Mouse (Mus musculus) hindbrain, embryonic 15.5 days (tissue): ENCODE measurements around the gene Gm45785. TPM values are rescaled to one million over a fixed set of nuclear protein-coding genes. Genes with fewer than 3 reads are reported as not detected.

Experiments
- ATAC-seq: fragments of 200-750 bp; cut with Nextera tagmentation; 2 replicates; pipeline ENCODE4 v1.8.0; 2017; ENCODE audit warnings: low read depth, moderate number of reproducible peaks, moderate TSS enrichment; ENCODE audit not compliant: low FRiP score
- H3K27ac ChIP-seq: fragments of 300-500 bp; sonication (generic); replicated peaks from 2 replicates; pipeline ENCODE4 v1.5.1; 2015; ENCODE audit warnings: mild to moderate bottlenecking, inconsistent platforms
- H3K27me3 ChIP-seq: fragments of 300-500 bp; sonication (generic); 2 replicates; pipeline ENCODE4 v1.6.1; 2015; ENCODE audit warnings: control low read depth, inconsistent platforms
- H3K36me3 ChIP-seq: fragments of 300-500 bp; sonication (generic); 2 replicates; pipeline ENCODE4 v1.6.1; 2015; ENCODE audit warnings: control low read depth, inconsistent platforms
- H3K4me1 ChIP-seq: fragments of 300-500 bp; sonication (generic); replicated peaks from 2 replicates; pipeline ENCODE4 v1.6.1; 2015; ENCODE audit warnings: control low read depth, inconsistent platforms
- H3K4me2 ChIP-seq: fragments of 300-500 bp; sonication (generic); 2 replicates; pipeline ENCODE4 v1.6.1; 2015; ENCODE audit warnings: moderate library complexity, mild to moderate bottlenecking, inconsistent platforms
- H3K4me3 ChIP-seq: fragments of 300-500 bp; sonication (generic); 2 replicates; pipeline ENCODE4 v1.5.1; 2015; ENCODE audit warnings: mild to moderate bottlenecking, inconsistent platforms
- H3K9ac ChIP-seq: fragments of 300-500 bp; sonication (generic); 2 replicates; pipeline ENCODE4 v1.6.1; 2015; ENCODE audit warnings: inconsistent platforms
- H3K9me3 ChIP-seq: fragments of 300-500 bp; sonication (generic); 2 replicates; pipeline ENCODE4 v1.6.1; 2016; ENCODE audit warnings: control low read depth, inconsistent platforms
- WGBS: fragments of 180-500 bp; shearing (Covaris S2); methylation state at CpG from one replicate; pipeline ENCODE4 v1.1.7; 2015; 5-methylcytosine and 5-hydroxymethylcytosine counted together
- polyA plus RNA-seq: library from polyadenylated mRNA; unstranded; fragments of >200 nt; fragmentation: Nextera tagmentation; extraction: Ambion mirVana; gene quantifications from 2 replicates; pipeline ENCODE4 v1.2.1, GENCODE M21; 2015

Gene Gm45785
- polyA plus RNA-seq, 1 experiment from 2014 or later: not detected

DNA sequence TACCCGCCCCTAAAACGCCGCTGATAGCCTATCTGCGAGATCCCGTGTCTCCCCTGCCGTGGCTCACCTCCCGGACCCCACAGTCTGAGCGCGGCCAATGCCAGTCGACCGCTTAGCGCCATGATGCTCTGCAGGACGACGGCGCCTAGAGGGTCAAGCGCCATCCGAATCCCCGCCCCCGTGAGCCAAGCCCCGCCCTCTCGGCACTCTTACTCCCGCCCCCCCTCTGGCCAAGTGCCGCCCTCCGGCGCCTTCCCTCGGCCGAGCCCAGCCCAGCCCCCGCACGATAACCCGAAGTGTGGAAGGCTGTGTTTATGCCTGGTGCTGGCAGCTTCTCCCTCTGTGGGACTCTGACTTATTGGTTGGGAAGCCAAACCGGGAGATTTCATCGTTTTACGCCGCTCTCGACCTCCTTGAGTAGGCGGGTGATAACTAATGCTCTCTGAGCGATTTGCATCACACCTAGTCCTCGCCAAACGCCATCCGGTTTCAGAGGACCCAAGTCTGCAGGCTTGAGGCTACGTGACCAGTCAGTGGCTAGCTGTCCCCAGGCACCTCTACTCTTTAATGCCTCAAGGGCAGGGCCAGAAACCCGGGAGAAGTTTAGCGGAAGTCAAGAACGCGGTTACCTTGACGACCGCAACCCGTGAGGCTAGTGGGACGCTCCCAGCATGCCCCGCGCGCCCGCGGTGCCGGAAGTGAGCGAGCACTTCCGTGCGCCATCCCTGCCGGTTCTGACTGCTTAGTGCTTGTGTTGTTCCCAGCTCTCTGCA lies 25.8 kb upstream of the Gm45785 start, which contains the start of the genes Psmd13 and Sirt3:
Psmd13 (plus strand) TSS at position 273 of the 773 bp plus-strand sequence.
Sirt3 (minus strand) TSS at position 614 of the 773 bp plus-strand sequence.
- Histone ChIP-seq H3K4me2 (peak within 1 kb of the TSS; percentile 61), H3K27me3 (no peaks in the 10 kb centered on the region), H3K4me3 (peak within 1 kb of the TSS; percentile 62), H3K4me1 (peaks cover 19% of the 10 kb centered on the region), H3K9ac (peak within 1 kb of the TSS; percentile 69), H3K36me3 (peaks cover 9% of the 10 kb centered on the region; the same call in 1 of the 2 replicates), H3K9me3 (no peaks in the 10 kb centered on the region), H3K27ac (peak within 1 kb of the TSS; percentile 86)
- WGBS: under 1% methylated on average over 59 of the region's 59 CpGs
- ATAC-seq: peak; percentile 95

DNA sequence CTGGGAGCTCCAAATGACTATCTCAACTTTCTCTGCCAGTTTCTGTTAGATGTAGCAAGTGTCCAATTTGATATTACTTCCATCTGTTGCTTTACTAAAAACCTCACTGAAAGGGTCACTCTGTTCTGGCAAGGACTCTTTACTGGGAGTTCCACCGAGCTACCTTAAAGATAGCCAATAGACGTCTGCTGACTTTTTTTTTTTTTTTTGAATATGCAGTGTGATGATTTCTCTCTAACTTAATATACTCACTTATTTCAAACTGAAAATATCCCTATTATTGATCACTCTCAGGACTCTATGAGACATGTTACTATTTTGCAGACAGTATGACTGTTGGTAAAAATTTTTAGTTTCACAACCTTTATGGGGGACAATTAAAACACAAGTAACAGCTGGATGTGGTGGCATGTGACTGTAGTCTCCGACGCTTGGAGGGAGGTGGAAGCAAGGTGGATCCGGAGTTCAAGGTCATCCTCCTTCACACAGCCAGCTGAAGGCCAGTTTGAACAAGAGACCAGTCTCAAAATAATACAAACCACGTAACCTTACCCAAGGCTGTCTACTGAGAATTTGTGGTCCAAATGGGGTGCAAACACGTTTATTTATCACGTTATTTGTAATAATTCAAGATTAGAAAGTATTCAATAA lies 24.9 kb upstream of the Gm45785 start:
- Histone ChIP-seq H3K9ac (peak overlapping the region; percentile 65), H3K9me3 (no peaks in the 10 kb centered on the region), H3K4me1 (peaks cover 19% of the 10 kb centered on the region), H3K4me2 (peak overlapping the region; percentile 61), H3K36me3 (peaks cover 2% of the 10 kb centered on the region; the same call in 1 of the 2 replicates), H3K27me3 (no peaks in the 10 kb centered on the region), H3K4me3 (peak overlapping the region; percentile 62), H3K27ac (peak overlapping the region; percentile 86)
- no peak for ATAC-seq
- 26% methylated on average over 8 of the region's 8 CpGs for WGBS

DNA sequence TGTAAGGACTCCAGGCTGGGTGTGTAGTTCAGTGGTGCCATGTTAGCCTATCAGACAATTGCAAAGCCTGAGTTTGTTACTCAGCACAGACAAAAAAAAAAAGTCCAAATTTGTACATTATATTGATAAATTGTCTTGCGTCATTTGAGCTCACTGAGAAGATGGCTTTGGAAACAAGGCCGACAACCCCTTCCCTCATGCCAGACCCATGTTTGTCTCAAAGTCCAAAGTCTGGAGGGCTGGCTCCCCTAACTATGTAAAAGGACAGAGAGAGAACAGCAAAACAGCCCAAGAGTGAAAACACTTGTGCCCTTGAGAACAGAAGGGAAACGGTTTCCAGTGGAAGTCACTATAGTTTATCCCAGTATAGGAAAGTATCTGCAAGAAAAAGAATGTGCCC lies 24.3 kb upstream of the Gm45785 start:
- Histone ChIP-seq H3K9ac (no peak overlapping the region), H3K36me3 (peaks cover 5% of the 10 kb centered on the region; the same call in 1 of the 2 replicates)
- WGBS: 90% methylated on average over 3 of the region's 3 CpGs

DNA sequence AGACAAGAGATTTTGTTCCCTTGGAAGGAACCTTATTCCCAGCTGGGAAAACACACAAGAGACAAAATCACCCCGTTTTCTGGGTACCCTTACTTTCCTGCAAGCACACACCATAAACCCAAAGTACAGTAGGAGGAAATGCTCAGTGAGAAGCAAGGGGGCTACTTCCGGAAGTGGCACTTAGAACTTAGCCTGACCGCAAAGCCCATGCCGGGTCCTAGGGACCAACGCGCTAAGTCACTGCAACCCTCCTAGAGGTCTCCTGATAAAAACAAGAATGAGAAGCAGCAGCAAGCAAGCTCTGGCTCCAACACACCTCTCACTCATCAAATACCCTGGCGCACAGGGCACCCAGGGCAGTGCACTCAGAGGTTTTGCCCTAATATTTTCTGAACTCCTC lies 23.2 kb upstream of the Gm45785 start:
- ATAC-seq: no peak
- Histone ChIP-seq H3K4me2 (no peak overlapping the region), H3K4me1 (peaks cover 19% of the 10 kb centered on the region), H3K27me3 (no peaks in the 10 kb centered on the region), H3K27ac (no peak overlapping the region), H3K4me3 (no peak overlapping the region), H3K36me3 (peaks cover 5% of the 10 kb centered on the region; the same call in 1 of the 2 replicates), H3K9ac (no peak overlapping the region), H3K9me3 (no peaks in the 10 kb centered on the region)
- 91% methylated on average over 7 of the region's 7 CpGs for WGBS

More for the DNA sequence above, 24.3 kb upstream of the Gm45785 start:
- Histone ChIP-seq H3K9me3 (no peaks in the 10 kb centered on the region), H3K4me2 (peak overlapping the region; percentile 61), H3K4me1 (peaks cover 19% of the 10 kb centered on the region), H3K27ac (no peak overlapping the region), H3K27me3 (no peaks in the 10 kb centered on the region), H3K4me3 (no peak overlapping the region)
- ATAC-seq: no peak

DNA sequence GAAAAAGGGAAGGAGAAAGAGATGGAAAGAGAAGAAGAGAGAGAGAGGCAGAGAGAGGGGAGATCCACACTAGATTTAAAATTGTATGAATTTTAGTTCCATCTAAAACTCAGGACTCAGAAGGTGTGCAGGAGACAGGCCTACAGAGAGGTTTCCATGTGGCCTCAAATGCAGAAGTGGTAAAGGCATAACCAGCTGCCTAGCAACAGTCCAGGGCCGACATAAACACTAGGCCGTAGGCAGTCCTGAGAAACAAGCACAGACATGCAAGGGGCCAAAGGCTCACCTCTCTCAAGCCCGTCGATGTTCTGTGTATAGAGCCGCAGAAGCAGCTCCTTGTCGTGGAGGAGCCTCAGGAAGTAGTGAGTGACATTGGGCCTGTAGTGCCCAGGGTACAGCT lies 21.2 kb upstream of the Gm45785 start:
- peaks cover 5% of the 10 kb centered on the region; the same call in 1 of the 2 replicates for H3K36me3 ChIP-seq
- H3K9ac ChIP-seq: no peak overlapping the region
- WGBS: 92% methylated on average over 6 of the region's 6 CpGs
- H3K9me3 ChIP-seq: no peaks in the 10 kb centered on the region
- no peak for ATAC-seq
- no peak overlapping the region for H3K4me2 ChIP-seq
- H3K4me3 ChIP-seq: no peak overlapping the region
- H3K27me3 ChIP-seq: no peaks in the 10 kb centered on the region
- peaks cover 9% of the 10 kb centered on the region for H3K4me1 ChIP-seq
- no peak overlapping the region for H3K27ac ChIP-seq

DNA sequence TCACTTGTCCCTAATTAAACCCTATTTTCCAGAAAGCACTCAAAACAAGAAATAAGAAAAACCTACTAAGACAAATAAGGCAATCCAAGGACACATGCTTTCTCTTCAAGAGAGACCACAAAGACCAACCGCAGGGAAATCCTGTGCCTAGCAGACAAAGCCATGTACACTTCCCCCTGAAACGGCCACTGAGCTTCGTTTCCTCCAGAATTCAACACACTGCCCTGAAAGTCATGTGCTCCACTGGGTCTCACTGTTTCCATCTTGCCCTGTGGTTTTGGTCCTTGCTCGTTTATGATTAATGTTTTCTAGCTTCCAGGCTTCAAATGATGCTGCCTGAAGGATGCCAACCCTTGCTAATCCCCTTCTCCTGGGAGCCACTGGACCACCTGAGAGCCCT lies 18.1 kb upstream of the Gm45785 start:
- H3K4me2 ChIP-seq: no peak overlapping the region
- H3K4me3 ChIP-seq: no peak overlapping the region
- H3K36me3 ChIP-seq: peaks cover 5% of the 10 kb centered on the region; the same call in 1 of the 2 replicates
- no peaks in the 10 kb centered on the region for H3K27me3 ChIP-seq
- WGBS: 90% methylated on average over 4 of the region's 4 CpGs
- H3K4me1 ChIP-seq: no peaks in the 10 kb centered on the region
- no peaks in the 10 kb centered on the region for H3K9me3 ChIP-seq
- H3K27ac ChIP-seq: no peak overlapping the region
- ATAC-seq: no peak
- no peak overlapping the region for H3K9ac ChIP-seq

DNA sequence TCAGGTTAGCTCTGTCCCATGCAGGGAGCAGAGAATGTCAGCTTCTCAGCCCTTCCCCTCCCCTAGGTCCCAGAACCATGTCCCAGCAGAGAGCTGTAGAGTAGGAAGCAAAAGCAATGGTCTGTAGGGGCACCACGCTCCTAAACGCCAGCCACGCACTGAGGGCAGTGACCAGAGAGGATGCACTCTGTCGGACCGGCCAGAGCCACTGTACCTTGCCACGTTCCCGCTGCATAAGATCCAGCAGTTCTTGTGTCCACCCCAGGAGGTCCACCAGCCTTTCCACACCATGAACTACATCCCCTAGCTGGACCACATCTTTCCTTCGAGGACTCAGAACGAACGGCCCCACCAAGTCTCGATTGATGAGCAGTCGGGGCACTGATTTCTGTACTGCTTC lies 8.6 kb upstream of the Gm45785 start:
- H3K9ac ChIP-seq: no peak overlapping the region
- no peaks in the 10 kb centered on the region for H3K9me3 ChIP-seq
- 91% methylated on average over 12 of the region's 12 CpGs for WGBS
- no peak overlapping the region for H3K4me3 ChIP-seq
- ATAC-seq: no peak
- H3K4me2 ChIP-seq: no peak overlapping the region
- H3K27ac ChIP-seq: no peak overlapping the region
- H3K36me3 ChIP-seq: peaks cover 42% of the 10 kb centered on the region
- peaks cover 5% of the 10 kb centered on the region; the same call in 1 of the 2 replicates for H3K4me1 ChIP-seq
- H3K27me3 ChIP-seq: no peaks in the 10 kb centered on the region

DNA sequence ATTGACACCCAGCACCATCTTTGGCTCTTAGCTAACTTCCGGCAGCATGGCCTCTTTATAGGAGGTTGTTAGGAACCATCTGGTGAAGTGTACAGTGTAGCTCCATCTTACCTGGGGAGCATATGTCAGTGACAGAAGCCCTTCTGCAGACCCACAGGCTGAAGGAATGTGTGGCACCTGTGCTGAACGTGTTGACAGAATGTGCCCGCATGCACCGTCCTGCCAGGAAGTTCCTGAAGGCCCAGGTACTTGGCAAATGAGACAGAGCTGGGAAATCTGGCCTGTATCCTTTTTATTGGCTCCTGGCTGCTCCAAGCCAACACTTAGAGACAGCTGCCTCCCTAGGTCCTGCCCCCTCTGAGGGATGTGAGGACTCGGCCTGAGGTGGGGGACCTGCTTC lies 4.6 kb upstream of the Gm45785 start:
- H3K4me1 ChIP-seq: peaks cover 27% of the 10 kb centered on the region
- no peak overlapping the region for H3K27ac ChIP-seq
- ATAC-seq: no peak
- 94% methylated on average over 5 of the region's 5 CpGs for WGBS
- peaks cover 46% of the 10 kb centered on the region for H3K36me3 ChIP-seq
- H3K4me3 ChIP-seq: no peak overlapping the region
- no peak overlapping the region for H3K4me2 ChIP-seq
- H3K9me3 ChIP-seq: no peaks in the 10 kb centered on the region
- no peak overlapping the region for H3K9ac ChIP-seq
- H3K27me3 ChIP-seq: no peaks in the 10 kb centered on the region

DNA sequence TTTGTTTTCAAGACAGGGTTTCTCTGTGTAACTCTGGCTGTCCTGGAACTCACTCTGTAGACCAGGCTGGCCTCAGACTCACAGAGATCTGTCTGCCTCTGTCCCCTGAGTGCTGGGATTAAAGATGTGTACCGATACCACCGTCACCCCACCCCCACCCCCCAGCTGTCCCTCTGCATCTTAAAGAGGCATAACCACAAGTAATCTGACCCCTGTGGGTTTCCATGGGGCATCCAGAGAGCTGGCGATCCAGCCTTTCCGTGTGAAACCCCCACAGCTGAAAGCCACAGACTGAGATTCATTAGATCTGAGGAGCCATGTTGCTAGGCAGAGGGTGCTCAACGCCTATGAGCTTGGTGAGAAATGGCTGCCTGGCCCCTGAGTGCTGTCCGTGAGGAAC lies 3.9 kb upstream of the Gm45785 start:
- ATAC-seq: no peak
- no peak overlapping the region for H3K4me3 ChIP-seq
- H3K27me3 ChIP-seq: no peaks in the 10 kb centered on the region
- H3K36me3 ChIP-seq: peaks cover 46% of the 10 kb centered on the region
- H3K27ac ChIP-seq: no peak overlapping the region
- H3K9me3 ChIP-seq: no peaks in the 10 kb centered on the region
- no peak overlapping the region for H3K4me2 ChIP-seq
- H3K4me1 ChIP-seq: peaks cover 34% of the 10 kb centered on the region
- WGBS: 68% methylated on average over 6 of the region's 6 CpGs
- no peak overlapping the region for H3K9ac ChIP-seq

DNA sequence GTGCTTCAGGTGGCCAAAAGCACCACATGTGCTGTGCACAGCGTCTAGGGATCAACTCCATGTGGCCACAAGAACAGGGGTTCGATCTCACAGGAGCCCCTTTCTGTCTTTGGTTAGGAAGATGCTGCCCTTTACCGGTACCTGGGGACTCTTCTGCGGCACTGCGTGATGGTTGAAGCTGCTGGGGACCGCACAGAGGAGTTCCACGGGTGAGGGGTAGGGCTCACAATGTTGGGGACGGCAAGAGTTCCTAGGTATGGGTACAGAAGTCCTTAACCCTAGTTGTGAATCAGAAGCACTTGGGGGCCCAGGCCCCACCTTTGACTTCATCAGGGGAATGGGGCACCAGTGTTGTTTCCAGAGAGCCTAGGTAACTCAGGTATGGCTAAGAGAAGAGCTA lies 2.6 kb upstream of the Gm45785 start:
- Histone ChIP-seq H3K27ac (no peak overlapping the region), H3K36me3 (peaks cover 46% of the 10 kb centered on the region), H3K4me3 (peak overlapping the region; percentile 90), H3K27me3 (no peaks in the 10 kb centered on the region), H3K9me3 (no peaks in the 10 kb centered on the region), H3K4me2 (peak overlapping the region; percentile 80), H3K4me1 (peaks cover 36% of the 10 kb centered on the region), H3K9ac (peak overlapping the region; percentile 90)
- ATAC-seq: no peak
- 95% methylated on average over 8 of the region's 8 CpGs for WGBS

DNA sequence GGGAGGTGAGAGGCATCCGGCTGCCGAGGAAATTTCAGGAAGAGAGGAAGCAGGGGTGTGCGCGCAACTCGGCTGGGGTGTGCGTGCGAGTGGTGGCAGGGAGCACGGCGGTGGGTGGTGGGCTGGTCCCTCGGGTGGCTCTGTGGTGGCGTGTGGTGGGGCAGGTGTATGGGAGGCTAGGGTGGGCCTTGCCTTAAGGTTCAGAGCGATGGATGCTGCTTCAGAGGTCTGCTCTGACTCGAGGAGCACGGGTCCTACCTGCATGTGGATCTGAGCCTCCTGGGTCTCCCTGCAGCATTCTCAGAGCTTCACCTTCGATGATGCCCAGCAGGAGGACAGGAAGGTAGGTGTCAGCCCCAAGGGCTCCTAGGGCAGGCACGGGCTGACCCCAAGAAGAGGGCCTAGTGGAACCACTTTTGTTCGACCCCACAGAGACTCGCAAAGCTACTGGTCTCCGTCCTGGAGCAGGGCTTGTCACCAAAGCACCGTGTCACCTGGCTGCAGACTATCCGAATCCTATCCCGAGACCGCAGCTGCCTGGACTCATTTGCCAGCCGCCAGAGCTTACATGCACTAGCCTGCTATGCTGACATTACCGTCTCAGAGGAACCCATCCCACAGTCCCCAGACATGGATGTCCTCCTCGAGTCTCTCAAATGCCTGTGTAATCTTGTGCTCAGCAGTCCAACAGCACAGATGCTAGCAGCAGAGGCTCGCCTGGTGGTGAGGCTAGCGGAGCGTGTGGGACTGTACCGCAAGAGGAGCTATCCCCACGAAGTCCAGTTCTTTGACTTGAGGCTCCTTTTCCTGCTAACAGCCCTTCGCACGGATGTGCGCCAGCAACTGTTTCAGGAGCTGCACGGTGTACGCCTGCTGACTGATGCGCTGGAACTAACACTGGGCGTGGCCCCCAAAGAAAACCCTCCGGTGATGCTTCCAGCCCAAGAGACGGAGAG lies 1.7 kb upstream of the Gm45785 start, which contains the start of gene Bet1l:
Bet1l (minus strand) TSS at position 28 of the 956 bp plus-strand sequence.
- Histone ChIP-seq H3K36me3 (peaks cover 46% of the 10 kb centered on the region), H3K9me3 (no peaks in the 10 kb centered on the region), H3K4me1 (peaks cover 36% of the 10 kb centered on the region), H3K4me2 (peak within 1 kb of the TSS; percentile 80), H3K27ac (peak within 1 kb of the TSS; percentile 93), H3K9ac (peak within 1 kb of the TSS; percentile 90), H3K4me3 (peak within 1 kb of the TSS; percentile 90), H3K27me3 (no peaks in the 10 kb centered on the region)
- WGBS: 38% methylated on average over 40 of the region's 40 CpGs
- peak; percentile 54 for ATAC-seq
